Mouse (Mus musculus): Measurements from ENCODE around the gene Gmppa. TPM values are rescaled to one million over a fixed set of nuclear protein-coding genes. Genes with fewer than 3 reads are reported as not detected.

Gene Gmppa
- polyA plus RNA-seq, 1 experiment from 2014 or later = 54.8 TPM

- peak overlapping the region; percentile 33 for H3K4me3 ChIP-seq (replicated peaks)
- ATAC-seq (ENCODE audit: low FRiP score) = no peak
- peaks cover 59% of the 10 kb centered on the region for H3K4me1 ChIP-seq
- peaks cover 66% of the 10 kb centered on the region for H3K27me3 ChIP-seq
- 19% methylated on average over 23 of the region's 23 CpGs for WGBS
- H3K9me3 ChIP-seq = no peaks in the 10 kb centered on the region
- no peaks in the 10 kb centered on the region for H3K36me3 ChIP-seq (replicated peaks)
- peak overlapping the region; percentile 38; the same call in 1 of the 2 replicates for H3K9ac ChIP-seq
- H3K27ac ChIP-seq = peak overlapping the region; percentile 69
- peak overlapping the region; percentile 58 for H3K4me2 ChIP-seq
These were observed 23.3 kb downstream of the Gmppa start for GRCm38 (mm10) chr1:75458789-75459684.

GRCm38 (mm10) chr1:75460297-75460696 is 24.6 kb downstream of the Gmppa start:
- 77% methylated on average over 7 of the region's 7 CpGs for WGBS
- Histone ChIP-seq H3K9me3 (no peaks in the 10 kb centered on the region), H3K27me3 (peaks cover 67% of the 10 kb centered on the region), H3K36me3 (replicated peaks) (no peaks in the 10 kb centered on the region), H3K27ac (no peak overlapping the region), H3K4me1 (peaks cover 59% of the 10 kb centered on the region), H3K4me3 (replicated peaks) (no peak overlapping the region), H3K4me2 (no peak overlapping the region), H3K9ac (no peak overlapping the region)
- ATAC-seq (ENCODE audit: low FRiP score) = no peak

- Histone ChIP-seq H3K9ac (no peak overlapping the region), H3K4me2 (no peak overlapping the region), H3K36me3 (replicated peaks) (no peaks in the 10 kb centered on the region), H3K27me3 (peaks cover 58% of the 10 kb centered on the region), H3K4me3 (replicated peaks) (no peak overlapping the region), H3K9me3 (no peaks in the 10 kb centered on the region), H3K27ac (no peak overlapping the region), H3K4me1 (peaks cover 41% of the 10 kb centered on the region)
- WGBS = 42% methylated on average over 1 of the region's 1 CpGs
- ATAC-seq (ENCODE audit: low FRiP score) = no peak
These were observed 26.9 kb downstream of the Gmppa start for GRCm38 (mm10) chr1:75462636-75463035.

GRCm38 (mm10) chr1:75463652-75464204 is 28.0 kb downstream of the Gmppa start:
- Histone ChIP-seq H3K4me1 (peaks cover 33% of the 10 kb centered on the region), H3K27me3 (peaks cover 57% of the 10 kb centered on the region), H3K9ac (no peak overlapping the region), H3K36me3 (replicated peaks) (no peaks in the 10 kb centered on the region), H3K4me3 (replicated peaks) (no peak overlapping the region), H3K4me2 (no peak overlapping the region), H3K27ac (no peak overlapping the region), H3K9me3 (no peaks in the 10 kb centered on the region)
- no peak for ATAC-seq (ENCODE audit: low FRiP score)
- WGBS = 59% methylated on average over 5 of the region's 5 CpGs

GRCm38 (mm10) chr1:75467215-75467927 is 31.6 kb downstream of the Gmppa start:
- Histone ChIP-seq H3K4me1 (peaks cover 27% of the 10 kb centered on the region; the same call in 1 of the 2 replicates), H3K4me3 (replicated peaks) (no peak overlapping the region), H3K27me3 (peaks cover 50% of the 10 kb centered on the region), H3K27ac (no peak overlapping the region), H3K36me3 (replicated peaks) (peaks cover 2% of the 10 kb centered on the region; the same call in 1 of the 2 replicates), H3K4me2 (no peak overlapping the region), H3K9ac (no peak overlapping the region), H3K9me3 (no peaks in the 10 kb centered on the region)
- 7% methylated on average over 14 of the region's 14 CpGs for WGBS
- peak; percentile 78 for ATAC-seq (ENCODE audit: low FRiP score)

GRCm38 (mm10) chr1:75469287-75469825 is 33.6 kb downstream of the Gmppa start:
- Histone ChIP-seq H3K9me3 (no peaks in the 10 kb centered on the region), H3K4me3 (replicated peaks) (no peak overlapping the region), H3K4me1 (peaks cover 16% of the 10 kb centered on the region; the same call in 1 of the 2 replicates), H3K9ac (no peak overlapping the region), H3K27ac (no peak overlapping the region), H3K4me2 (no peak overlapping the region), H3K36me3 (replicated peaks) (peaks cover 22% of the 10 kb centered on the region), H3K27me3 (peaks cover 41% of the 10 kb centered on the region)
- ATAC-seq (ENCODE audit: low FRiP score) = no peak
- 85% methylated on average over 17 of the region's 17 CpGs for WGBS

GRCm38 (mm10) chr1:75476441-75476840 is 40.7 kb downstream of the Gmppa start:
- ATAC-seq (ENCODE audit: low FRiP score) = no peak
- Histone ChIP-seq H3K9ac (no peak overlapping the region), H3K27ac (no peak overlapping the region), H3K27me3 (peaks cover 18% of the 10 kb centered on the region), H3K4me2 (no peak overlapping the region), H3K4me1 (peaks cover 33% of the 10 kb centered on the region), H3K9me3 (no peaks in the 10 kb centered on the region), H3K36me3 (replicated peaks) (peaks cover 46% of the 10 kb centered on the region), H3K4me3 (replicated peaks) (no peak overlapping the region)
- 90% methylated on average over 11 of the region's 11 CpGs for WGBS

GRCm38 (mm10) chr1:75477264-75477965 is 41.7 kb downstream of the Gmppa start:
- peak overlapping the region; percentile 86 for H3K4me3 ChIP-seq (replicated peaks)
- peak; percentile 12; the same call in 1 of the 2 replicates for ATAC-seq (ENCODE audit: low FRiP score)
- 0 out of 2 replicates have a peak overlapping the region, but pooled peaks have one; percentile 21 for H3K9ac ChIP-seq
- H3K4me2 ChIP-seq = peak overlapping the region; percentile 90
- H3K27ac ChIP-seq = no peak overlapping the region
- no peaks in the 10 kb centered on the region for H3K9me3 ChIP-seq
- 11% methylated on average over 35 of the region's 35 CpGs for WGBS
- peaks cover 36% of the 10 kb centered on the region for H3K4me1 ChIP-seq
- peaks cover 43% of the 10 kb centered on the region for H3K36me3 ChIP-seq (replicated peaks)
- peaks cover 28% of the 10 kb centered on the region for H3K27me3 ChIP-seq

GRCm38 (mm10) chr1:75477966-75478290 is 42.2 kb downstream of the Gmppa start:
- H3K9me3 ChIP-seq = no peaks in the 10 kb centered on the region
- peak overlapping the region; percentile 90 for H3K4me2 ChIP-seq
- peaks cover 41% of the 10 kb centered on the region for H3K4me1 ChIP-seq
- peaks cover 38% of the 10 kb centered on the region for H3K36me3 ChIP-seq (replicated peaks)
- peak overlapping the region; percentile 85; the same call in 1 of the 2 replicates for H3K9ac ChIP-seq
- no peak overlapping the region for H3K27ac ChIP-seq
- no peak for ATAC-seq (ENCODE audit: low FRiP score)
- H3K4me3 ChIP-seq (replicated peaks) = peak overlapping the region; percentile 86
- peaks cover 33% of the 10 kb centered on the region for H3K27me3 ChIP-seq
- 51% methylated on average over 3 of the region's 3 CpGs for WGBS

GRCm38 (mm10) chr1:75478497-75478896 is 42.8 kb downstream of the Gmppa start:
- Histone ChIP-seq H3K4me3 (replicated peaks) (peak overlapping the region; percentile 86), H3K27ac (peak overlapping the region; percentile 75; the same call in 1 of the 2 replicates), H3K27me3 (peaks cover 39% of the 10 kb centered on the region), H3K4me1 (peaks cover 41% of the 10 kb centered on the region), H3K4me2 (peak overlapping the region; percentile 90), H3K36me3 (replicated peaks) (peaks cover 33% of the 10 kb centered on the region), H3K9me3 (no peaks in the 10 kb centered on the region), H3K9ac (peak overlapping the region; percentile 85)
- ATAC-seq (ENCODE audit: low FRiP score) = no peak
- WGBS = 0% methylated on average over 20 of the region's 25 CpGs

GRCm38 (mm10) chr1:75478916-75479634 is 43.3 kb downstream of the Gmppa start, which contains the start of the genes Chpf and Tmem198:
Chpf (minus strand) TSS chr1:75479307.
Tmem198 (plus strand) TSS chr1:75479532.
- Histone ChIP-seq H3K27me3 (peaks cover 45% of the 10 kb centered on the region), H3K4me2 (peak within 1 kb of the TSS; percentile 90), H3K4me3 (replicated peaks) (peak within 1 kb of the TSS; percentile 86), H3K9me3 (no peaks in the 10 kb centered on the region), H3K27ac (peak within 1 kb of the TSS; percentile 75), H3K4me1 (peaks cover 41% of the 10 kb centered on the region), H3K9ac (peak within 1 kb of the TSS; percentile 85), H3K36me3 (replicated peaks) (peaks cover 27% of the 10 kb centered on the region)
- ATAC-seq (ENCODE audit: low FRiP score) = peak; percentile 95
- 0% methylated on average over 38 of the region's 76 CpGs for WGBS
